Mouse (Mus musculus) adrenal gland, postnatal 10 days (tissue): ENCODE data around the gene Sub1. TPM values are rescaled to one million over a fixed set of nuclear protein-coding genes. Genes with fewer than 3 reads are reported as not detected.

Experiments
- DNase-seq: peaks from one replicate; pipeline ENCODE4 v3.0.0; 2021; ENCODE audit warnings: mixed read lengths
- total RNA-seq, 2 experiments: library from RNA; stranded (reverse); gene quantifications; 2 replicates each; pipeline ENCODE4 v1.2.3; 2021

The Sub1 gene
- total RNA-seq, 2 experiments from 2014 or later = 235 to 272 TPM

DNA sequence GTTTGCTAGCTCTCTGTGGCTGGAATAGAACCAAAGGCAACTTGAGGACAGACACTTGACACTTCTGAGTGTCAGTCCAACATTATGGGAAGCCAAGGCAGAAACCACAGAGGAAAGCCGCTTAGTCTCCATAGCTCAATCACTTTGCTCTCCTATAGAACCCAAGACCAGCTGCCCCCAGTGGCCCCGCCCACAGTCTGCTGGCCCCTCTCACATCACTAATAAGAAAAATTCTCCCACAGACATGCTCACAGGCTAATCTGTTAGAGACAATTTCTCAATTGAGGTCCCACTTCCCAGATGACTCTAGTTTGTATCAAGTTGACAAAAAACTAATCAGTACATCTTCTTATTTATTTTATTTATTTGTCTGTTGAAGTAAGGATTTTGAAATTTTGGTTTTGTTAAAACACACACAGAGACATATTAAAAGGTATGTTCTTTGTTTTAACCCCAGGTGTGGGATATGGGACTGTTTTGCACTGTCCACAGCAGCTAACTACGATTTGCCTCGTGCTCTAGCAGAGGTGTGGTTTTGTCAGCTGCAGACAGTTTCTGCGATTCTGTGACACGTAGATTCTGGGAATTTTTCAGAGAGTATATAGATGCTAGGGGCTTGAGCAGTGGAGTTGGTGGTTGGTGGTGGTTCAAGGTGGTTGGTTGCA is 16.9 kb upstream of the Sub1 start:
- no peak for DNase-seq

GRCm38 (mm10) chr15:12010602-12011044 is 13.8 kb upstream of the Sub1 start:
- no peak for DNase-seq

- DNase-seq = no peak
Observed at GRCm38 (mm10) chr15:12009712-12010601, 13.2 kb upstream of the Sub1 start.

GRCm38 (mm10) chr15:12008894-12009293 is 12.1 kb upstream of the Sub1 start:
- no peak for DNase-seq

DNA sequence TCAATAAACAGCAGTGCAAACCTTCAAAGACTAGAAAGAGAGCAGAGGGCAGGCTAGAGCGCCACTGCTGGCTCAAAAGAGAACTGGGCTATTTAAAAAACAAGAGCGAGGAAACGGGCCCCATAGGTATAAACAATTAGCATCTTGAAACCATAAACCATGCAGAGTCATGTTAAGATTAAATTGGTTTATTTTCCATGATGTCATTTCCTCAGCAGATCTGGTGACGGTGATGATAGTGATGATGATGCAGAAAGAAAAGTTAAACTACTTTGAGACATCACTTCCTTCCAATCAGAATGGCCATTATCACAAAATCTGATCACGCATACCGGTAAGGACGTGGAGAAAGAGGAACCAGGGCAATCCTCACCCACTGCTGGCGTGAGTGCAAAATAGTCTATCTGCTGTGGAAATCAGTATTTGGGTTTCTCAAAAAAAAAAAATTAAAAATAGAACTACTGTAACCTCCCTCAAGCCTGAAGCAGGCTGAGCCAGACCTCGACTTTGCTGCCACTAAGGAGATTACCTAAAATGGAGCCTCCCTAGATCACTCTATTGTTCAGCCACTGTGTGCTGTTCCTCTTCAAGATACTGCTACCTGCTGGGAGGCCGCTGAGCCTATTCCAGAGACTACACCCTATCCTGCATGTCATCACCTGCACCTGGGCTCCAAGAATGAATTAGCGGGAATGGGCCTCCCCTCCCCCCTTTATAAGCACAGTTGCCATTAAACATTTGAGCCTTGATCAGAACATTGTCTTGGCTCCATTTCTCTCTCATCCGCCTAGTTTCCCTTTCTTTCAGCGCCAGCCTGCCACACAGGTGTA is 11.4 kb upstream of the Sub1 start:
- no peak for DNase-seq

DNA sequence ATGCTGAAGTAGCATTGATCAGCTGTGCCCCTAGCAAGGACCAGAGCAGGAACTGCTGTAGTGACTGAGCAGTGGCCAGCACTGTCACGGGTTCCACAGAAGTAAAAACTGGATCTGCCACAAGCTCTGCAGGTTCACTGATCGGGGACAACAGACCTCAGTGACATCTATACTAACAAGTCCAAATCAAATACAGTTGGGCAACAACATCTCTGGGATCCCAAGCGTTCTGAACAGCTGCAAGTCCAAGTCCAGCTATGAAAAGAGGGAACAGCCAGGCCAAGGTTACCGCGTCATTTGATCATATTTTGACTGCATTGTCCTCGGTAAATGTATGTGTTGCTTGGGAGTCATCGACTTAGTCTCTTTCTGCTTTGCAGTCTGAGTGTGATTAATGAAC is 10.6 kb upstream of the Sub1 start:
- DNase-seq = no peak

GRCm38 (mm10) chr15:12006169-12006568 is 9.4 kb upstream of the Sub1 start:
- no peak for DNase-seq

GRCm38 (mm10) chr15:11995815-11996201 is 975 bp downstream of the Sub1 start:
- peak; percentile 97 for DNase-seq

DNA sequence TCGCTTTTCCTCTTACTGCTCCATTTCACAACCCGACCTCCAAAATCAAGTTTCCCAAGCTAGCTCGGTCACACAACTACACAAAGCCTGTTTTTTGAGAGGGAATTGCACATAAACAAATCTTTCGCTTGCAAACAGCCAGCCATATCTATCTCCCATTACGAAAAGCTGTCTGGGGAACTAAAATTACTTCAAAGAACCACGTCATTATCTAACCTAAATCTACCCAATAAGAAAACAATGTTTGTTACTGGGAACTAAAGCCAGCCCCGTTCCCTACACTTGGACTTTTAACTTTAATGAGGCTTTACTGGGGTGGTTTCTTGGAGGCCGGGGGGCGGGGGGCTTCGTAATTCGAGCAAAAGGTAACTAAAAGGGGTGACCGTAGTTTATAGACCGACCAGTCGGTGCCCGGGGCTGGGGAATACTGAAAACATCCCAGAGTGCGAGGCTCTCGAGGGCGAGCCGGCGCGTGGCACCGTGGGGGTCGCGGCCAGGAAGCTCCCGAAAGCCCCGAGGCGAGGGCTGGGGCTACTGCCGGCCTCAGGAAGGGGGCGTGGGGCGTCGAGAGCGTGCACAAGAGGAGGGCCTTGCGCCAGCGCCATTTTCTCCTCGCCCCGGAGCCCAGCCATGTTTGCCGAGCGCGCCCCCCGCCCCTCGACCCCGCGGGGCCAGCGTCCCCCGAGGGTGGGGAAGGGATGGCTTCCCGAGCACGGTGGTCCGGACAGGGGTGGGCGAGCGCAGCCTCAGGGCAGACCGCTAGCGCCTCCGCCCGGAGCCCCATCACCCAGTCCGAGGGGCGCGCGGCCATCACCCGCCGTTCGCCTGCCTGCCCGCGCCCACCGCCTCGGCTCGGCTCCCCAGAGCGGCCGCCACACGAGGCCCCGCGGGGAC is 1.6 kb downstream of the Sub1 start:
- peak; percentile 73 for DNase-seq

DNA sequence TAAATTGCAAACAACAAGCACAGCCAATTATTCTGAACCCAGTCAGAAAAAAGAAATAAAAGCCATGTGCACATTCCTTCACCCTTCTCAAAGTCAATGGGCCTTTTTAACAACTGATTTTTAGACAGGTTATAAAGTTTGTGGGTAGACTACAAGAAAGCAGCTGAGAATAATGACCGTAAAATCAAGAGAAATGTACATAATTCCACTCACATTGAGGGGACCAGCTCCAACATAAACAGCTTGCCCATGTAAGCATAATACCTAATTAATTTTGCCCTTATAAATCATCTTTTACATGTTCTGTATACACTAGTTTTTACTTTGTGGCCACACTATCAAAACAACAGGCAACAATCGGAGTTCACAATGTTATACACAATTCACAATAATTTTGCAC is 2.8 kb downstream of the Sub1 start:
- no peak for DNase-seq

DNA sequence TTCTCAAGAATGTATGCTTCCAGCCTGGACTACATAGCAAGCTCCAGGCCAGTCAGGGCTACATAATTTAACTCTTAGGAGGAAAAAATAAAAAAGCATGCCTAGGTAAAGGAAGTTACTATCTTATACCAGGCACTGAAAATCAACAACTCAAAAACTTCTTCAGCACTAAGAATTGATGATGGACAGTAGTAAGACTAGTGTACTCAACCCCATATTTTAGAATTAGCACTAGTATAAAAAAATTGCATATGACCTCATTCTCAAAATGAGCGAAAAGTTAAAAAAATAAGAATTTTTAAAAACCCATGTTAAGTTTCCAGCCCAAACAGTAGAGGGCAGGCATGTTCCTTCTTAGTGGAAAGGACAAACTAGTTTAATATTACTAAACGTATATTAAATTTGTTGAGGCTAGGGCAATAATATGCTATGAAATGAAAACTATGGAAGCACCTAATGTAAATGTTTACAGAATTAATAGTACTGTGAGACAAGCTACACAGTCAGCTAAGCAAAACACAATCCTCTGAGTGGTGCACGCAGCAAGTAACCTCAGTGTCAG is 5.2 kb downstream of the Sub1 start:
- DNase-seq = no peak

- DNase-seq = no peak
Observed at GRCm38 (mm10) chr15:11988580-11988979, 8.2 kb downstream of the Sub1 start.

GRCm38 (mm10) chr15:11987892-11988291 is 8.9 kb downstream of the Sub1 start:
- DNase-seq = no peak

DNA sequence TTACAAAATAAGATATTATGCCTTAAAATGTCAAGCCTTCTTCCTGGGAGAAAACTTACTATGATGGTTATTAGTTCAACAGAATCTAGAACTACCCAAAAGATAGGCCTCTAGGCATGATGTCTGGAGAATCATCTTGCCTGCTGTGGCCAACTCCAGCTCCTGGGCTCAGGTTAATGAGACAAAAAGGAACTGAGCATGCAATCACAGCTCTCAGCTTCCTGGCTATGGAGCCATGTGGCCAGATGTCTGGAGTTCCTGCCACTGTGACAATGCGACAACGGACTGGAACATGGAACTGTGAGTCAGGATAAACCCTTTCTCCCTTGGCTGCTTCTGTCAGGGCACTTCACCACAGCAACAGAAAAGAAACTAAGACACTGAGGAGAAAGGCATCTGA is 14.8 kb downstream of the Sub1 start:
- DNase-seq = no peak

GRCm38 (mm10) chr15:11981501-11981900 is 15.3 kb downstream of the Sub1 start:
- no peak for DNase-seq

GRCm38 (mm10) chr15:11978175-11978574 is 18.6 kb downstream of the Sub1 start:
- DNase-seq = no peak

DNA sequence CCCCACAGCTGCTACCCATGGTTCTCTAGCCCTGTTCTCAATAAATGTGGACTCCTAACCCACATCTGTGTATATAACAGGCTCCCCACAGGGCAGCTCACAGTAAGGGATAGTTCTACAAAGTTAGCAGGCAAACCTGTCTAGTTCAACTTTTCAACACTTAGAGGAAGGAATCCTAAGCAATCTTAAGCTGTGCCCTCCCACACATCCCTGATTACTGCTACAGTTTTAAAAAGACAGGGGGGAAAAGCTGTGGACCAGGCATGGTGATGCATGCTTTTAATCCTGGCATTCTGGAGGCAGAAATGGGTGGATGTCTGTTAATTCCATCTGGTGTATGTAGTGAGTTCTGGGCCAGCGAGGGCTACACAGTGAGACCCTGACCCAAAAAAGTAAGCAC is 19.7 kb downstream of the Sub1 start:
- no peak for DNase-seq

DNA sequence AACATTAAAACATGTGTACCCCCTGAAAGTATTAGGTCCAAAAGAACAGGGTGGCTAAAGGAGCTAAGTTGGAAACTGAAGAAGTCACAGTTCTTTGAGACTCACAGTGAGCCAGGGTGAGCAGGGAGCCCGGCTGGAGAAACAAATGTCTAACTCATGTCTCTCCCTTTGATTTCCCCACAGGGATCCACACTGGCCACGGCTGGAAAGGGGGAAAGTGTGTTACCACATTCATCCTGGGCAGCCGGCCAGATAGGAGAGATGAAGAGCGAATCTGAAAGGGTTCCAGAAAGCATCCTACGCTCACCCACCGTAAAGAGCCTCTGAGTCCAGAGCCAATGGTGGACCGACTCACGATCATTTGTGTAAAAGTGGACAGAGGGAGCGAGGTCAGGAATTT is 20.9 kb downstream of the Sub1 start:
- DNase-seq = peak; percentile 52

- DNase-seq = peak; percentile 91
Observed at GRCm38 (mm10) chr15:11971854-11972420, 24.8 kb downstream of the Sub1 start.

DNA sequence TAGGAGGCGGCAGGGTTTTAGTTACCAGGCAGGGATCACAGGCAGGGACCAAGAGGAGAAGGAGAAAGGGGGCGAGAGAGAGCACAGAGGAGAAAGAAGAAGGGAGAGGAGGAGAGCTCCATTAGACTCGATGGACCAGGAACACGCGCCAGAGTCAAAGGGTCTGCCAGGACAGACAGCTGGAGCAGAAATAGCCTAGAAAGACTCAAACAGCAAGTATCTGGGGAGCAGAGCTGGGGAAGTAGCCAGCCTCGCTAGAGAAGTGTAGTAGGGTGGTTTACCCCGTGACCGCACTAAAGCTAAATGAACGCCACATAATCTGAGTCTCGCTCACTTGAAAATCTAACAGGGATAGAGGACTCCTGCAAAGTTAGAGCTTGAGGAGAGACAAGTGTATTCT is 26.2 kb downstream of the Sub1 start:
- peak; percentile 17 for DNase-seq

- DNase-seq = no peak
Observed at GRCm38 (mm10) chr15:11968851-11969250, 27.9 kb downstream of the Sub1 start.
